Mouse (Mus musculus) cerebellum, adult 2 months (tissue): ENCODE data around the gene Mrpl51.
"Not testable (repeated sequence)": the region's sequence is repeated elsewhere in the genome, so short reads cannot be mapped to it uniquely, and the experiment has no call there.

Source experiments
- CTCF ChIP-seq: fragments of 200-500 bp; IDR thresholded peaks from 2 replicates; pipeline ENCODE4 v1.5.1; 2011; ENCODE audit warnings: low read depth, mild to moderate bottlenecking, control low read depth, low read length, moderate library complexity, borderline replicate concordance; ENCODE audit not compliant: insufficient read depth
- POLR2A ChIP-seq: fragments of 200-500 bp; IDR thresholded peaks from 2 replicates; pipeline ENCODE4 v1.6.1; 2011; ENCODE audit warnings: low read length, control low read depth, borderline replicate concordance; ENCODE audit not compliant: insufficient read depth

GRCm38 (mm10) chr6:125162615-125163305 is 28.8 kb upstream of the Mrpl51 start:
- not testable (repeated sequence) for TF ChIP-seq POLR2A, CTCF
